Mouse (Mus musculus) hindbrain, embryonic 11.5 days (tissue): Measurements from ENCODE around the gene Zfp735. TPM values are rescaled to one million over a fixed set of nuclear protein-coding genes. Genes with fewer than 3 reads are reported as not detected.

ENCODE experiments used
- ATAC-seq: fragments of 200-750 bp; cut with Nextera tagmentation; 2 replicates; pipeline ENCODE4 v1.8.0; 2017; ENCODE audit warnings: mild to moderate bottlenecking, moderate TSS enrichment, moderate library complexity; ENCODE audit not compliant: low FRiP score
- DNase-seq: peaks from one replicate; pipeline ENCODE4 v3.0.0-alpha.2; 2015; ENCODE audit warnings: low spot score
- H3K27ac ChIP-seq: fragments of 300-500 bp; sonication (generic); 2 replicates; pipeline ENCODE4 v1.5.1; 2014; ENCODE audit warnings: mild to moderate bottlenecking, low read depth, low read length
- H3K27me3 ChIP-seq: fragments of 300-500 bp; sonication (generic); 2 replicates; pipeline ENCODE4 v1.6.1; 2014; ENCODE audit warnings: mild to moderate bottlenecking, low read length, moderate library complexity, mixed read lengths; ENCODE audit not compliant: control insufficient read depth, insufficient read depth
- H3K36me3 ChIP-seq: fragments of 300-500 bp; sonication (generic); 2 replicates; pipeline ENCODE4 v1.6.1; 2014; ENCODE audit warnings: mild to moderate bottlenecking, low read length, moderate library complexity, mixed read lengths; ENCODE audit not compliant: control insufficient read depth, insufficient read depth
- H3K4me1 ChIP-seq: fragments of 300-500 bp; sonication (generic); replicated peaks from 2 replicates; pipeline ENCODE4 v1.6.1; 2014; ENCODE audit warnings: low read length, mixed read lengths; ENCODE audit not compliant: control insufficient read depth, insufficient read depth
- H3K4me2 ChIP-seq: fragments of 300-500 bp; sonication (generic); replicated peaks from 2 replicates; pipeline ENCODE4 v1.6.1; 2014; ENCODE audit warnings: mild to moderate bottlenecking, low read depth, low read length
- H3K4me3 ChIP-seq: fragments of 300-500 bp; sonication (generic); 2 replicates; pipeline ENCODE4 v1.5.1; 2014; ENCODE audit warnings: low read depth, low read length
- H3K9ac ChIP-seq: fragments of 300-500 bp; sonication (generic); 2 replicates; pipeline ENCODE4 v1.6.1; 2014; ENCODE audit warnings: low read depth, low read length
- H3K9me3 ChIP-seq: fragments of 300-500 bp; sonication (generic); 2 replicates; pipeline ENCODE4 v1.6.1; 2016; ENCODE audit warnings: low read length; ENCODE audit not compliant: control insufficient read depth
- WGBS: fragments of 180-500 bp; shearing (Covaris S2); extraction: QIAGEN DNeasy Blood & Tissue Kit; methylation state at CpG from one replicate; pipeline ENCODE4 v1.1.7; 2014; 5-methylcytosine and 5-hydroxymethylcytosine counted together
- polyA plus RNA-seq: library from polyadenylated mRNA; unstranded; fragments of >200 nt; fragmentation: Nextera tagmentation; extraction: Ambion mirVana; gene quantifications from 2 replicates; pipeline ENCODE4 v1.2.1, GENCODE M21; 2014

The Zfp735 gene
- polyA plus RNA-seq: not detected in 2 replicates

DNA sequence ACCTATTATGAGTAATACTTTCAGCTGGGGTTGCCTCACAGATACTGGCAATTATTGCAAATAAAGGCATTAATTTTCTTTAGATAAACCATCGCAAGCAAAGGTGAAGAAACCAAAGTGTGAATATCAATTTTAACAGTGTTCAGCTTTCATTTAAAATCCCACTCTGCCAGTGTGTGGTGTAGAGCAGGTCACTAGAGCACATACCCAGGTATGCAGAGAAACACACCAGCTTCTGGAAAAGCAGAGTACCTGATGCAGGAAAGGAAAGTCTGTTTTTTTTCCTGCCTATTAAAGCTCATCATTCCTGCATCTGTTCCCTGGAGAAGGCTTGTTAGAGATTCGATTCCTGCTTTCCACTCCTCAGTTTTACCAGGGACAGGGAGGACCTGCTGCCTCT lies at the start of gene Zfp735:
Gene Zfp735, plus strand, starts transcription at position 301 of the 400 bp plus-strand sequence.
- 0 out of 2 replicates have a peak, but pooled peaks cover 2% of the 10 kb centered on the region for H3K9me3 ChIP-seq
- DNase-seq (no peak), ATAC-seq (no peak)
- H3K27me3 ChIP-seq: no peaks in the 10 kb centered on the region
- WGBS: 85% methylated on average over 2 of the region's 2 CpGs
- no peak within 1 kb of the TSS for H3K4me2 ChIP-seq
- no peak within 1 kb of the TSS for H3K9ac ChIP-seq
- no peak within 1 kb of the TSS for H3K27ac ChIP-seq
- H3K4me1 ChIP-seq: no peaks in the 10 kb centered on the region
- H3K4me3 ChIP-seq: no peak within 1 kb of the TSS
- no peaks in the 10 kb centered on the region for H3K36me3 ChIP-seq

DNA sequence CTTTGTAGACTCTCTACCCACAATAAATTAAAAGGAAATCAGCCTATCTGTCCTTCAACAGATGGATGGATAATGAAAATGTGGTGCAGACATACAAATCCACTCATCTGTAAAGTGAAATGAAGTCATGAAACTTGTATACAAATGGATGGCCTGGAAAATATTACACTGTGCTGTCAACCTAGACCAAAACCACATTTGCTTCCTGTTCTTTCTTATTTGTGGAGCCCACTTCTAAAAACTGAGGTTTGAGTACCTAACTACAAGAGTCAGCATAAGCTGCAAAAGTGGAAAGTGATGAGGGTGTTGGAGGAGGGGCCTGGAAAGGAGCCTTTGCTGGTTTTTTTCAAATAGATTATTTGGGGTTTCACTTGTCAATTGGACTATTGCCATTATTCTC lies 70.5 kb downstream of the Zfp735 start:
- no peak for ATAC-seq
- Histone ChIP-seq H3K4me3 (no peak overlapping the region), H3K9ac (no peak overlapping the region), H3K27ac (no peak overlapping the region), H3K4me1 (no peaks in the 10 kb centered on the region), H3K27me3 (no peaks in the 10 kb centered on the region), H3K9me3 (no peaks in the 10 kb centered on the region; the same call in 1 of the 2 replicates), H3K36me3 (no peaks in the 10 kb centered on the region), H3K4me2 (no peak overlapping the region)
- no peak for DNase-seq

Other genes with a start within 250 kb of the Zfp735 start
- not detected in 2 replicates for gene Olfr380, start 231.3 kb upstream of the Zfp735 start, polyA plus RNA-seq
- not detected in 2 replicates for gene Olfr381, start 197.2 kb upstream of the Zfp735 start, polyA plus RNA-seq
- gene Olfr382, start 171.6 kb upstream of the Zfp735 start, polyA plus RNA-seq: not detected in 2 replicates
- not detected in 2 replicates for gene Olfr385, start 95.8 kb upstream of the Zfp735 start, polyA plus RNA-seq
- gene Olfr384, start 90.2 kb upstream of the Zfp735 start, polyA plus RNA-seq: not detected in 2 replicates
- gene Olfr389, start 91.9 kb downstream of the Zfp735 start, polyA plus RNA-seq: not detected in 2 replicates
- not detected in 2 replicates for gene Olfr390, start 94.2 kb downstream of the Zfp735 start, polyA plus RNA-seq
- not detected in 2 replicates for gene Olfr391-ps, start 114.3 kb downstream of the Zfp735 start, polyA plus RNA-seq
- not detected in 2 replicates for gene Olfr392, start 128.3 kb downstream of the Zfp735 start, polyA plus RNA-seq
- gene Olfr393, start 162.7 kb downstream of the Zfp735 start, polyA plus RNA-seq: not detected in 2 replicates
- gene Olfr394, start 202.0 kb downstream of the Zfp735 start, polyA plus RNA-seq: not detected in 2 replicates
- not detected in 2 replicates for gene Olfr395, start 220.5 kb downstream of the Zfp735 start, polyA plus RNA-seq
- gene Olfr23, start 247.9 kb downstream of the Zfp735 start, polyA plus RNA-seq: not detected in 2 replicates